9 mouse cellular contexts compared by ENCODE assay signal in genomic region chr17:67996097-67996768, GRCm38 (mm10). TPM values are rescaled to one million over a fixed set of nuclear protein-coding genes. Genes with fewer than 3 reads are reported as not detected.
A peak's percentile ranks its signal among the peaks of the same experiment; 100 is the strongest.
DNase-seq lines count a peak whose midpoint lies in the region; ATAC-seq and TF ChIP-seq lines count a peak whose summit lies in the region.
"Had no signal": no experiment of that assay in that cellular context is flagged by ENCODE, and none has a peak within 500 bp of the region (broad histone marks: within the 10 kb centered on the region; RNA-seq: fewer than 3 reads in every experiment).

No protein-coding gene starts in this region.

- no peak for TF ChIP-seq CTCF in Patski (IDR thresholded peaks at IDR 0.05)
- TF ChIP-seq CTCF in liver, adult 2 months (IDR thresholded peaks at IDR 0.05; ENCODE audit: low read depth, low read length), result no peak

- peak overlapping the region; percentile 38 for H3K4me2 ChIP-seq in heart, embryonic 12.5 days

- ATAC-seq in Patski, result peak; percentile 84
- peak; percentile 61 for ATAC-seq in heart, embryonic 12.5 days (ENCODE audit: insufficient number of reproducible peaks, low FRiP score)

- H3K27ac ChIP-seq in heart, embryonic 12.5 days (ENCODE audit: poor library complexity, severe bottlenecking), result peak overlapping the region; percentile 56; the same call in 1 of the 2 replicates
- H3K27ac ChIP-seq in liver, adult 2 months (replicated peaks; ENCODE audit: insufficient read depth, low read depth, low read length), result no peak overlapping the region

- POLR2A ChIA-PET in Patski (lab: Charles Lee), result interaction anchor here (0.7 kb wide), 1 partner anchor 18 kb away, joined by 4 read pairs; no protein-coding TSS in a partner anchor

- DNase-seq in adrenal gland, postnatal 10 days, result peak; percentile 47
- no peak for DNase-seq in adrenal gland, adult 8-10 months
- DNase-seq in Patski (ENCODE audit: low read depth, low spot score), result no peak
- peak; percentile 17 for DNase-seq in liver, adult 2 months (ENCODE audit: extremely low read depth, low read depth, low spot score)
- DNase-seq in testis, postnatal 10 days (ENCODE audit: low spot score), result no peak
- no peak for DNase-seq in thymus, postnatal 0 days (ENCODE audit: low spot score)
- no peak for DNase-seq in retina, postnatal 1 day

- in situ Hi-C loops in Patski (cut with MboI; ENCODE audit: low pct_unique_long_range_greater_than_20kb), result loop anchor here (25.0 kb wide), 1 partner anchor 1634 kb away; no protein-coding TSS in a partner anchor

- no peaks in the 10 kb centered on the region for H3K27me3 ChIP-seq in Patski
- no peaks in the 10 kb centered on the region for H3K27me3 ChIP-seq in heart, embryonic 12.5 days (replicated peaks)
- H3K27me3 ChIP-seq in liver, adult 2 months (ENCODE audit: control insufficient read depth, insufficient read depth, low read length), result no peaks in the 10 kb centered on the region; the same call in 1 of the 2 replicates
- H3K27me3 ChIP-seq: megakaryocyte, embryonic 14.5 days had no signal

- CTCF ChIA-PET in Patski (lab: Charles Lee), result interaction anchor here (0.6 to 1.4 kb wide), 3 partner anchors 10 to 123 kb away, joined by 3 to 5 read pairs (median 3); no protein-coding TSS in a partner anchor

- peaks cover 38% of the 10 kb centered on the region for H3K4me1 ChIP-seq in heart, embryonic 12.5 days (replicated peaks)
- no peaks in the 10 kb centered on the region for H3K4me1 ChIP-seq in liver, adult 2 months (ENCODE audit: control insufficient read depth, insufficient read depth, low read length)

- 6% methylated on average over 14 of the region's 14 CpGs for WGBS in heart, embryonic 12.5 days
- 21% methylated on average over 14 of the region's 14 CpGs for WGBS in liver, adult 2 months

- TF ChIP-seq POLR2A in liver, adult 2 months (IDR thresholded peaks at IDR 0.05; ENCODE audit: extremely low read depth, insufficient read depth, low read length), result no peak

- H3K36me3 ChIP-seq in heart, embryonic 12.5 days, result 0 out of 2 replicates have a peak, but pooled peaks cover 3% of the 10 kb centered on the region
- H3K36me3 ChIP-seq in liver, adult 2 months (ENCODE audit: control insufficient read depth, insufficient read depth, low read length), result no peaks in the 10 kb centered on the region

- no peaks in the 10 kb centered on the region for H3K9me3 ChIP-seq in heart, embryonic 12.5 days (replicated peaks)
- H3K9me3 ChIP-seq: megakaryocyte, embryonic 14.5 days had no signal

- no peaks in the 10 kb centered on the region for H3K79me2 ChIP-seq in liver, adult 2 months (ENCODE audit: control insufficient read depth, insufficient read depth, low read length)

- no peak overlapping the region for H3K9ac ChIP-seq in heart, embryonic 12.5 days
- H3K9ac ChIP-seq in liver, adult 2 months (ENCODE audit: low read depth, low read length), result no peak overlapping the region

- H3K4me3 ChIP-seq in heart, embryonic 12.5 days, result 0 out of 2 replicates have a peak overlapping the region, but pooled peaks have one; percentile 21
- no peak overlapping the region for H3K4me3 ChIP-seq in liver, adult 2 months (ENCODE audit: insufficient read depth, low read depth, low read length)

RNA-seq across cellular contexts. Expression of gene Arhgap28, which starts 7.7 kb away (rescaled TPM):
- 10 to 100 TPM; 12.6 to 13.1 TPM for total RNA-seq in adrenal gland, postnatal 10 days (2021)
- 10 to 100 TPM; 11.6 to 19.9 (median 16.3) TPM for total RNA-seq in adrenal gland, adult 8-10 months (2022)
- 10.0 TPM for polyA plus RNA-seq in Patski (2021)
- polyA plus RNA-seq in heart, embryonic 12.5 days (2016; fragmentation: Nextera tagmentation; extraction: Ambion mirVana), result 25.2 and 25.4 TPM in 2 replicates
- 0.37 and 0.40 TPM in 2 replicates for total RNA-seq in liver, adult 2 months (2014; rRNA removed)
- polyA plus RNA-seq in liver, adult 2 months (2012; rRNA removed), result 0.11 and 0.17 TPM in 2 replicates
- 0.82 and 1.0 TPM in 2 replicates for polyA plus RNA-seq in thymus, postnatal 0 days (2015; fragmentation: Nextera tagmentation; extraction: Ambion mirVana)

Comparison
In these comparisons a context has a peak if more than half of its experiments do, and no peak if none do; other contexts are left out.
1. DNase-seq: peak in adrenal gland, postnatal 10 days (single experiment) and liver, adult 2 months (single experiment); none in adrenal gland, adult 8-10 months (single experiment), Patski (single experiment), testis, postnatal 10 days (single experiment), thymus, postnatal 0 days (single experiment) and retina, postnatal 1 day (single experiment).